Mouse (Mus musculus) limb, embryonic 10.5 days (tissue): ENCODE measurements around the gene Tle6. TPM values are rescaled to one million over a fixed set of nuclear protein-coding genes. Genes with fewer than 3 reads are reported as not detected.
A peak's percentile ranks its signal among the peaks of the same experiment; 100 is the strongest.

Source experiments
- DNase-seq: peaks from one replicate; pipeline ENCODE4 v3.0.0-alpha.2; 2017; ENCODE audit warnings: low spot score
- H3K27ac ChIP-seq: fragments of 300-500 bp; sonication (generic); 2 replicates; pipeline ENCODE4 v1.5.1; 2016; ENCODE audit warnings: mild to moderate bottlenecking
- H3K27me3 ChIP-seq: fragments of 300-500 bp; sonication (generic); 2 replicates; pipeline ENCODE4 v1.6.1; 2016; ENCODE audit warnings: low read depth, mild to moderate bottlenecking; ENCODE audit not compliant: poor library complexity, severe bottlenecking
- H3K36me3 ChIP-seq: fragments of 300-500 bp; sonication (generic); 2 replicates; pipeline ENCODE4 v1.6.1; 2016; ENCODE audit warnings: mild to moderate bottlenecking, moderate library complexity
- H3K4me1 ChIP-seq: fragments of 300-500 bp; sonication (generic); 2 replicates; pipeline ENCODE4 v1.6.1; 2016
- H3K4me3 ChIP-seq: fragments of 300-500 bp; sonication (generic); 2 replicates; pipeline ENCODE4 v1.5.1; 2016; ENCODE audit warnings: mild to moderate bottlenecking, moderate library complexity
- H3K9me3 ChIP-seq: fragments of 300-500 bp; sonication (generic); replicated peaks from 2 replicates; pipeline ENCODE4 v1.6.1; 2016; ENCODE audit warnings: mild to moderate bottlenecking
- WGBS: fragments of 180-500 bp; shearing (Covaris S2); methylation state at CpG from one replicate; pipeline ENCODE4 v1.1.7; 2016; 5-methylcytosine and 5-hydroxymethylcytosine counted together
- polyA plus RNA-seq: library from polyadenylated mRNA; unstranded; fragments of >200 nt; fragmentation: Nextera tagmentation; extraction: Ambion mirVana; gene quantifications from 2 replicates; pipeline ENCODE4 v1.2.1, GENCODE M21; 2016

Gene Tle6
- polyA plus RNA-seq, 1 experiment from 2014 or later: 15.5 TPM

DNA sequence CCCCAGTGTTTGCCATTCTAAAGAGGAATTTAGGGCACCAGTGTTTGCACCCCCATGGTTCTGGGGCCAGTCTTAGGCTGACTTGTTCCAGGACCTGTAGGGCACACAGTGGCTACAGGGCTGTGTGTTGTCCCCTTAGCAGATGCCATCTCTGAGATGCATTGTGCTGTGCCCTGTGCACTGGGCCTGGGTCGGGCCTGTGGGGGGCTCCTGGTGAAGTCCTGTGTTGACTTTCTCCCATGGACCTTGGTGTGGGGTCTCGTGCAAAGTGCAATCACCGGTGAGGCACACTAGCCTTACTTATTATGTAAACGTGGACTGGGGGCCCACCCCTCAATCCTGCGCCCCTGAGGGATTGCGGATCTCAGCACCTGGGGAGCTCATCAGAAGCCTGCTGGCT is 38.5 kb downstream of the Tle6 start:
- peak overlapping the region; percentile 37; the same call in 1 of the 2 replicates for H3K27ac ChIP-seq
- peaks cover 81% of the 10 kb centered on the region for H3K4me1 ChIP-seq
- DNase-seq: no peak
- peaks cover 35% of the 10 kb centered on the region for H3K27me3 ChIP-seq
- 84% methylated on average over 6 of the region's 6 CpGs for WGBS
- no peaks in the 10 kb centered on the region for H3K9me3 ChIP-seq
- H3K36me3 ChIP-seq: peaks cover 59% of the 10 kb centered on the region
- H3K4me3 ChIP-seq: 0 out of 2 replicates have a peak overlapping the region, but pooled peaks have one; percentile 13

DNA sequence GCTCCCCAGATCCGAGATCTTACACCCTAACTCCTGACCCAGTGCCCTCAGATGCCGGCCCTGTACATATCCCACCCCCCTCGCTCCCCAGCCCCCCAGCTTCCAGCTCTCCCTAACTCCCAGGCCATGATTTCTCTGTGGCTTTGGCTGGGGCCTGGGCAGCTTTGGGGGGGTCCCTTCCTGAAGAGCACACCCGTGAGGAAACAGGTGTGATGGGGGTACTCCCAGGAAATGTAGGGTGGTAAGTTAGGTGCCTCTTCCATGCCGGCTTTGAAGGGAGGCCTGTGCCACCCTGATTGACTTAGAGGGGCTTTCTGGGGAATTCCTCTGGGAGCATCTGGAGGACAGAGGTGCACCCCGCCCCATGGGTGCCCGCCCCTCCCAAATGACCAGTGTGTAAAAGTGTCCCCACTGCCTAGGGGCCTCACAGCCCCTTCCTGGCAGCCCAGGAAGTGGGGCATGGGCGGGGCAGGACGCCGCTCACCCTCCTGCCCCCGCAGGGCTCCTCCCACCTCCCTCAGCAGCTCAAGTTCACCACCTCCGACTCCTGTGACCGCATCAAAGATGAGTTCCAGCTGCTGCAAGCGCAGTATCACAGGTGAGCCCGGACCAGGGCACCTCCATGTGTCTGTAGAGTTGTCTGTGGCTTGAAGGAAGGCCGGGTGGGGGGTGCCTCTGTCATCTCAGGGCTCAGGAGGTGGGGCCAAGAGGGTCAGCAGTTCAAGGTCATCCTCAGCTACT is 40.0 kb downstream of the Tle6 start:
- peak overlapping the region; percentile 99 for H3K27ac ChIP-seq
- peaks cover 44% of the 10 kb centered on the region for H3K36me3 ChIP-seq
- peak overlapping the region; percentile 93 for H3K4me3 ChIP-seq
- 6% methylated on average over 16 of the region's 16 CpGs for whole genome bisulfite sequencing
- H3K4me1 ChIP-seq: peaks cover 68% of the 10 kb centered on the region
- H3K27me3 ChIP-seq: peaks cover 20% of the 10 kb centered on the region
- no peaks in the 10 kb centered on the region for H3K9me3 ChIP-seq
- DNase-seq: peak; percentile 63

- Histone ChIP-seq H3K27ac (peak overlapping the region; percentile 99), H3K36me3 (peaks cover 34% of the 10 kb centered on the region), H3K27me3 (peaks cover 10% of the 10 kb centered on the region), H3K9me3 (no peaks in the 10 kb centered on the region), H3K4me1 (peaks cover 62% of the 10 kb centered on the region), H3K4me3 (peak overlapping the region; percentile 93)
- WGBS: 3% methylated on average over 34 of the region's 36 CpGs
- peak; percentile 67 for DNase-seq
These were observed 41.0 kb downstream of the Tle6 start for GRCm38 (mm10) chr10:81559627-81560539.

DNA sequence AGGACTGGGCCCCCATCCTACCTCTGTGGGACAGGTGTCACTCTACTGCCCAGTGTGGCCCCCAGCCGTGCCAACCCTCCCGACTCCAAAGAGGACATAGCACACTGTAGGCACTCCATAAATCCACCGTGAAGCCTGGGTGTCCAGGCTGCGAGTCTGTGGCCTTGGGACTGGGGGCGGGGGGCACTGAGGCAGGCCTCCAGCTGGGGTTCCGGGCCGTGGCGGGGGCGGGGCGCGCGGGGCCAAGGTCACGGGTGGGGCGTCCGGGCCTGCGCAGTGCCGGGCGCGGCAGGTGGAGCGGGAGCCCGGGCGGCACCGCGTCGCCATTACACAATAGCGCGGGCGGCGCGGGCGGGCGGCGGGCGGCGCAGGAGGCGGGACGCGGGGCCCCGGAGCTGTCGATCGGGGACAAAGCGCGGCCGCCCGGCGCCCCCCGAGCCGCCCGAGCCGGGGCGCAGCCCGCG is 41.7 kb downstream of the Tle6 start, which contains the start of gene Aes:
TSS of gene Aes (plus strand) at position 326 of the 464 bp plus-strand sequence.
- Histone ChIP-seq H3K27ac (peak within 1 kb of the TSS; percentile 99), H3K4me1 (peaks cover 55% of the 10 kb centered on the region), H3K4me3 (peak within 1 kb of the TSS; percentile 93), H3K9me3 (no peaks in the 10 kb centered on the region), H3K27me3 (0 out of 2 replicates have a peak, but pooled peaks cover 7% of the 10 kb centered on the region), H3K36me3 (peaks cover 27% of the 10 kb centered on the region)
- DNase-seq: peak; percentile 74
- WGBS: 2% methylated on average over 23 of the region's 53 CpGs

DNA sequence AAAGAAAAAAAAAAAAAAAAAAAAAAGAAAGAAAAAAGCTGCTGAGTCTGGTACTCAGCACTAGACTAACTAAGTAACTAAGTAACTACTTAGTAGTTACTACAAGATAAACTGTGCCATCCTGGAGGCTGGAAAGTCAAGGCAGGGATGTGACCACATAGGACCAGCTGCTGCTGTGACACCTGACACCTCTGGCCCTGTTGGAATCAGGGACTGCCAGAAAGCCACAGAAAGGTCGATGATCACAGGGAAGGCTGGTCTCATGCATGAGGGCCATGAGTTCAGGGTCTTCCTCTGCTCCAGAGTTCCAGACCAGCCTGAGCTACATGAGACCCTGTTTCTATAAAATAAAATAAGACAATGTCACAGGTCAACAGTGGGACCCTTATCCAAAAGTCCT is 43.4 kb downstream of the Tle6 start:
- Histone ChIP-seq H3K9me3 (no peaks in the 10 kb centered on the region), H3K27me3 (0 out of 2 replicates have a peak, but pooled peaks cover 7% of the 10 kb centered on the region), H3K27ac (no peak overlapping the region), H3K4me1 (peaks cover 38% of the 10 kb centered on the region), H3K4me3 (no peak overlapping the region), H3K36me3 (peaks cover 17% of the 10 kb centered on the region)
- DNase-seq: no peak
- WGBS: 19% methylated on average over 1 of the region's 1 CpGs

GRCm38 (mm10) chr10:81556282-81556681 is 44.6 kb downstream of the Tle6 start:
- Histone ChIP-seq H3K27ac (no peak overlapping the region), H3K27me3 (0 out of 2 replicates have a peak, but pooled peaks cover 7% of the 10 kb centered on the region), H3K9me3 (no peaks in the 10 kb centered on the region), H3K36me3 (peaks cover 4% of the 10 kb centered on the region), H3K4me3 (no peak overlapping the region), H3K4me1 (peaks cover 36% of the 10 kb centered on the region)
- no peak for DNase-seq
- 79% methylated on average over 3 of the region's 3 CpGs for WGBS

GRCm38 (mm10) chr10:81553807-81554755 is 46.8 kb downstream of the Tle6 start:
- H3K9me3 ChIP-seq: no peaks in the 10 kb centered on the region
- DNase-seq: no peak
- no peaks in the 10 kb centered on the region for H3K27me3 ChIP-seq
- 83% methylated on average over 6 of the region's 6 CpGs for WGBS
- no peak overlapping the region for H3K27ac ChIP-seq
- no peaks in the 10 kb centered on the region for H3K36me3 ChIP-seq
- H3K4me1 ChIP-seq: peaks cover 16% of the 10 kb centered on the region
- no peak overlapping the region for H3K4me3 ChIP-seq

GRCm38 (mm10) chr10:81553232-81553631 is 47.6 kb downstream of the Tle6 start:
- no peak overlapping the region for H3K4me3 ChIP-seq
- no peaks in the 10 kb centered on the region for H3K27me3 ChIP-seq
- peaks cover 11% of the 10 kb centered on the region for H3K4me1 ChIP-seq
- 81% methylated on average over 5 of the region's 5 CpGs for WGBS
- no peak for DNase-seq
- H3K36me3 ChIP-seq: no peaks in the 10 kb centered on the region
- no peaks in the 10 kb centered on the region for H3K9me3 ChIP-seq
- no peak overlapping the region for H3K27ac ChIP-seq

- peak; percentile 84 for DNase-seq
- no peaks in the 10 kb centered on the region for H3K27me3 ChIP-seq
- H3K36me3 ChIP-seq: no peaks in the 10 kb centered on the region
- 8% methylated on average over 12 of the region's 12 CpGs for WGBS
- H3K4me3 ChIP-seq: no peak overlapping the region
- peak overlapping the region; percentile 39; the same call in 1 of the 2 replicates for H3K27ac ChIP-seq
- no peaks in the 10 kb centered on the region for H3K9me3 ChIP-seq
- H3K4me1 ChIP-seq: peaks cover 11% of the 10 kb centered on the region
These were observed 49.2 kb downstream of the Tle6 start for GRCm38 (mm10) chr10:81551597-81552102.

DNA sequence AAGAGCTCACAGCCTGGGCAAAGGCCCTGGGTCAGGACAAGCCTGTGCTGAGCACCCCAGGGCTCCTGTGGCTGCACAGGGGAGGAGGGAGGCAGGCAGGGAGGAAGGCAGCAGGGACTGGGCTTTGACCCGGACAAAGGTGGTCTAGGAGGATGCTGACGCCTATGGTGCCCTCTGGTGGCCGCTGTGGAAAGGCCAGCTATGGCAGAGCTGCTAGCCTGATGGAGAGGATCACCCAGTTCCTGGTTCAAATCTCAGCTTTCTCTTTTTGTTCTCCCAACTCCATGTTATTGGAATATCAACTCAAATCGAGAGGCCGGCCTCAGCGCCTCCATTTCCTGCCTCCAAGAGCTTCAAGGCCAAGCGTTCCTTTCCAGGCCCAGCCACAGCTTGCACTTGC is 50.6 kb downstream of the Tle6 start:
- Histone ChIP-seq H3K4me1 (peaks cover 14% of the 10 kb centered on the region), H3K27me3 (no peaks in the 10 kb centered on the region), H3K36me3 (no peaks in the 10 kb centered on the region), H3K4me3 (no peak overlapping the region), H3K27ac (peak overlapping the region; percentile 53), H3K9me3 (no peaks in the 10 kb centered on the region)
- WGBS: 10% methylated on average over 7 of the region's 7 CpGs
- peak; percentile 88 for DNase-seq

DNA sequence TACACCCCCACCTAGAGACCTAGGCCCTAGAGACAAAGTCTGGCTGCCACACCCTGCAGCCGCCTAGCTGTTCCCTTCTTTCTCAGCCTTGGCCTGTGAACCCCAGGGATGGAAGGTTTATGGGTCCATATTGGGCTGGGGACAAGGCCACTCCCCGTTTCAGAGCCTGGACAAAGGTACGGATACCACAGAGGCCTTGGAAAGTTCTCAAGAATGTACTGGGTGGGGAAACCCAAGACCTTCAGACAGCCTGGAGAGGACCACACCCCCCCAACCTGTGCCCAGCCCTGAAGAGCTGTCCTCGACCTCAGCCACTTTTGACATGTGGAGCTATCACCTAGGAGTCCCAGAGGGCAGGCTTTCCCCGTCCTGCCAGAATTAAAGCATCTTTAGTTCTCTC is 51.9 kb downstream of the Tle6 start:
- H3K9me3 ChIP-seq: no peaks in the 10 kb centered on the region
- DNase-seq: no peak
- 58% methylated on average over 5 of the region's 5 CpGs for WGBS
- no peaks in the 10 kb centered on the region for H3K36me3 ChIP-seq
- no peaks in the 10 kb centered on the region for H3K27me3 ChIP-seq
- peaks cover 20% of the 10 kb centered on the region for H3K4me1 ChIP-seq
- no peak overlapping the region for H3K4me3 ChIP-seq
- no peak overlapping the region for H3K27ac ChIP-seq
